Mouse (Mus musculus): ENCODE results near the gene Ak2.

Gene Ak2

GRCm38 (mm10) chr4:128976577-128976976 lies 15.2 kb upstream of the Ak2 start:
- no peak for DNase-seq

GRCm38 (mm10) chr4:128977217-128977616 lies 14.5 kb upstream of the Ak2 start:
- no peak for DNase-seq

- no peak for DNase-seq
These were observed 13.1 kb upstream of the Ak2 start for GRCm38 (mm10) chr4:128978634-128979033.

- peak; percentile 46 for DNase-seq
These were observed 10.6 kb upstream of the Ak2 start for GRCm38 (mm10) chr4:128980890-128981832.

GRCm38 (mm10) chr4:128981833-128982180 lies 10.0 kb upstream of the Ak2 start:
- no peak for DNase-seq

- DNase-seq, result no peak
These were observed 8.6 kb upstream of the Ak2 start for GRCm38 (mm10) chr4:128983151-128983550.

- DNase-seq, result no peak
These were observed 8.1 kb upstream of the Ak2 start for GRCm38 (mm10) chr4:128983656-128984055.

- DNase-seq, result no peak
These were observed 7.2 kb upstream of the Ak2 start for GRCm38 (mm10) chr4:128984600-128984999.

GRCm38 (mm10) chr4:128988911-128989310 lies 2.8 kb upstream of the Ak2 start:
- no peak for DNase-seq

GRCm38 (mm10) chr4:128989678-128990077 lies 2.1 kb upstream of the Ak2 start:
- no peak for DNase-seq

GRCm38 (mm10) chr4:128992176-128992575 lies 418 bp downstream of the Ak2 start:
- DNase-seq, result no peak

- DNase-seq, result peak; percentile 92
These were observed 1.4 kb downstream of the Ak2 start for GRCm38 (mm10) chr4:128993025-128993662.

- DNase-seq, result peak; percentile 28
These were observed 1.9 kb downstream of the Ak2 start for GRCm38 (mm10) chr4:128993675-128994074.

- no peak for DNase-seq
These were observed 3.5 kb downstream of the Ak2 start for GRCm38 (mm10) chr4:128995238-128995637.

- no peak for DNase-seq
These were observed 5.5 kb downstream of the Ak2 start for GRCm38 (mm10) chr4:128997258-128997657.

- DNase-seq, result no peak
These were observed 6.6 kb downstream of the Ak2 start for GRCm38 (mm10) chr4:128998401-128998800.

GRCm38 (mm10) chr4:129000786-129001185 lies 9.0 kb downstream of the Ak2 start:
- DNase-seq, result no peak

- DNase-seq, result no peak
These were observed 12.0 kb downstream of the Ak2 start for GRCm38 (mm10) chr4:129003720-129004119.

GRCm38 (mm10) chr4:129008006-129008519 lies 16.3 kb downstream of the Ak2 start:
- no peak for DNase-seq

- DNase-seq, result no peak
These were observed 16.9 kb downstream of the Ak2 start for GRCm38 (mm10) chr4:129008672-129009071.

GRCm38 (mm10) chr4:129009521-129009920 lies 17.8 kb downstream of the Ak2 start:
- DNase-seq, result no peak

GRCm38 (mm10) chr4:129011604-129012121 lies 19.9 kb downstream of the Ak2 start:
- DNase-seq, result no peak

- no peak for DNase-seq
These were observed 21.6 kb downstream of the Ak2 start for GRCm38 (mm10) chr4:129013151-129013864.
